Mouse (Mus musculus): ENCODE data around the gene Hyal3. TPM values are rescaled to one million over a fixed set of nuclear protein-coding genes. Genes with fewer than 3 reads are reported as not detected.
A peak's percentile ranks its signal among the peaks of the same experiment; 100 is the strongest.

Gene Hyal3
- polyA plus RNA-seq, 1 experiment from 2014 or later, result 1.4 TPM

- ATAC-seq (ENCODE audit: insufficient read depth) (no peak), DNase-seq (no peak)
- H3K4me3 ChIP-seq (ENCODE audit: low read depth, low read length), result no peak overlapping the region
- H3K27ac ChIP-seq (ENCODE audit: low read depth), result no peak overlapping the region
- H3K9ac ChIP-seq, result no peak overlapping the region
- no peaks in the 10 kb centered on the region for H3K36me3 ChIP-seq (ENCODE audit: insufficient read depth)
- no peak for TF ChIP-seq CTCF (IDR thresholded peaks at IDR 0.05; ENCODE audit: low read depth)
- WGBS, result 76% methylated on average over 6 of the region's 6 CpGs
- H3K27me3 ChIP-seq (ENCODE audit: insufficient read depth, low read length), result no peaks in the 10 kb centered on the region
- H3K9me3 ChIP-seq (ENCODE audit: low read depth, low read length), result no peaks in the 10 kb centered on the region
- H3K4me1 ChIP-seq (ENCODE audit: insufficient read depth), result peaks cover 15% of the 10 kb centered on the region; the same call in 1 of the 2 replicates
- H3K4me2 ChIP-seq, result no peak overlapping the region
These were observed 22.6 kb downstream of the Hyal3 start for GRCm38 (mm10) chr9:107603251-107603650.

- Histone ChIP-seq H3K9me3 (ENCODE audit: low read depth, low read length) (no peaks in the 10 kb centered on the region), H3K27me3 (ENCODE audit: insufficient read depth, low read length) (no peaks in the 10 kb centered on the region), H3K4me2 (peak overlapping the region; percentile 25; the same call in 1 of the 2 replicates), H3K27ac (ENCODE audit: low read depth) (peak overlapping the region; percentile 10; the same call in 1 of the 2 replicates), H3K9ac (peak overlapping the region; percentile 9; the same call in 1 of the 2 replicates), H3K4me1 (ENCODE audit: insufficient read depth) (peaks cover 23% of the 10 kb centered on the region; the same call in 1 of the 2 replicates), H3K36me3 (ENCODE audit: insufficient read depth) (no peaks in the 10 kb centered on the region), H3K4me3 (ENCODE audit: low read depth, low read length) (0 out of 2 replicates have a peak overlapping the region, but pooled peaks have one; percentile 7)
- 30% methylated on average over 23 of the region's 23 CpGs for WGBS
- DNase-seq (peak; percentile 31), ATAC-seq (ENCODE audit: insufficient read depth) (0 out of 2 replicates have a peak, but pooled peaks have one; percentile 4)
- TF ChIP-seq CTCF (IDR thresholded peaks at IDR 0.05; ENCODE audit: low read depth), result no peak
These were observed 24.5 kb downstream of the Hyal3 start for GRCm38 (mm10) chr9:107605041-107605661.

- H3K4me3 ChIP-seq (ENCODE audit: low read depth, low read length), result peak overlapping the region; percentile 12; the same call in 1 of the 2 replicates
- DNase-seq (no peak), ATAC-seq (ENCODE audit: insufficient read depth) (no peak)
- no peaks in the 10 kb centered on the region for H3K27me3 ChIP-seq (ENCODE audit: insufficient read depth, low read length)
- H3K9ac ChIP-seq, result peak overlapping the region; percentile 29; the same call in 1 of the 2 replicates
- peak overlapping the region; percentile 50; the same call in 1 of the 2 replicates for H3K27ac ChIP-seq (ENCODE audit: low read depth)
- no peaks in the 10 kb centered on the region for H3K9me3 ChIP-seq (ENCODE audit: low read depth, low read length)
- peak overlapping the region; percentile 47 for H3K4me2 ChIP-seq
- TF ChIP-seq CTCF (IDR thresholded peaks at IDR 0.05; ENCODE audit: low read depth), result no peak
- 12% methylated on average over 9 of the region's 9 CpGs for WGBS
- no peaks in the 10 kb centered on the region for H3K36me3 ChIP-seq (ENCODE audit: insufficient read depth)
- H3K4me1 ChIP-seq (ENCODE audit: insufficient read depth), result peaks cover 31% of the 10 kb centered on the region
These were observed 26.0 kb downstream of the Hyal3 start for GRCm38 (mm10) chr9:107606591-107606990.

- Histone ChIP-seq H3K4me1 (ENCODE audit: insufficient read depth) (peaks cover 35% of the 10 kb centered on the region), H3K27me3 (ENCODE audit: insufficient read depth, low read length) (no peaks in the 10 kb centered on the region), H3K36me3 (ENCODE audit: insufficient read depth) (no peaks in the 10 kb centered on the region), H3K4me3 (ENCODE audit: low read depth, low read length) (peak overlapping the region; percentile 12; the same call in 1 of the 2 replicates), H3K4me2 (peak overlapping the region; percentile 47), H3K9me3 (ENCODE audit: low read depth, low read length) (no peaks in the 10 kb centered on the region), H3K9ac (peak overlapping the region; percentile 29; the same call in 1 of the 2 replicates), H3K27ac (ENCODE audit: low read depth) (peak overlapping the region; percentile 54; the same call in 1 of the 2 replicates)
- ATAC-seq (ENCODE audit: insufficient read depth) (no peak), DNase-seq (no peak)
- WGBS, result 53% methylated on average over 2 of the region's 2 CpGs
- no peak for TF ChIP-seq CTCF (IDR thresholded peaks at IDR 0.05; ENCODE audit: low read depth)
These were observed 26.4 kb downstream of the Hyal3 start for GRCm38 (mm10) chr9:107607036-107607435.

GRCm38 (mm10) chr9:107607653-107608245 is 27.1 kb downstream of the Hyal3 start:
- no peak overlapping the region for H3K4me3 ChIP-seq (ENCODE audit: low read depth, low read length)
- peak overlapping the region; percentile 54; the same call in 1 of the 2 replicates for H3K27ac ChIP-seq (ENCODE audit: low read depth)
- ATAC-seq (ENCODE audit: insufficient read depth) (no peak), DNase-seq (no peak)
- H3K4me1 ChIP-seq (ENCODE audit: insufficient read depth), result peaks cover 39% of the 10 kb centered on the region
- no peak for TF ChIP-seq CTCF (IDR thresholded peaks at IDR 0.05; ENCODE audit: low read depth)
- 23% methylated on average over 9 of the region's 9 CpGs for WGBS
- peak overlapping the region; percentile 47; the same call in 1 of the 2 replicates for H3K4me2 ChIP-seq
- peak overlapping the region; percentile 30; the same call in 1 of the 2 replicates for H3K9ac ChIP-seq
- no peaks in the 10 kb centered on the region for H3K9me3 ChIP-seq (ENCODE audit: low read depth, low read length)
- no peaks in the 10 kb centered on the region for H3K27me3 ChIP-seq (ENCODE audit: insufficient read depth, low read length)
- no peaks in the 10 kb centered on the region for H3K36me3 ChIP-seq (ENCODE audit: insufficient read depth)

- Histone ChIP-seq H3K36me3 (ENCODE audit: insufficient read depth) (peaks cover 4% of the 10 kb centered on the region; the same call in 1 of the 2 replicates), H3K4me3 (ENCODE audit: low read depth, low read length) (no peak within 1 kb of the TSS), H3K9ac (no peak within 1 kb of the TSS; the same call in 1 of the 2 replicates), H3K27me3 (ENCODE audit: insufficient read depth, low read length) (no peaks in the 10 kb centered on the region), H3K4me1 (ENCODE audit: insufficient read depth) (peaks cover 39% of the 10 kb centered on the region), H3K4me2 (peak within 1 kb of the TSS; percentile 47), H3K27ac (ENCODE audit: low read depth) (peak within 1 kb of the TSS; percentile 54; the same call in 1 of the 2 replicates), H3K9me3 (ENCODE audit: low read depth, low read length) (no peaks in the 10 kb centered on the region)
- TF ChIP-seq CTCF (IDR thresholded peaks at IDR 0.05; ENCODE audit: low read depth), result no peak
- WGBS, result 40% methylated on average over 12 of the region's 12 CpGs
- DNase-seq (peak; percentile 45), ATAC-seq (ENCODE audit: insufficient read depth) (no peak)
These were observed 28.3 kb downstream of the Hyal3 start, which contains the start of gene Sema3b for GRCm38 (mm10) chr9:107608741-107609432. Sema3b (minus strand) TSS chr9:107609229.

Data from lung, embryonic 14.5 days (tissue).